Mouse (Mus musculus): ENCODE results near the gene Reck.

Reck gene

DNA sequence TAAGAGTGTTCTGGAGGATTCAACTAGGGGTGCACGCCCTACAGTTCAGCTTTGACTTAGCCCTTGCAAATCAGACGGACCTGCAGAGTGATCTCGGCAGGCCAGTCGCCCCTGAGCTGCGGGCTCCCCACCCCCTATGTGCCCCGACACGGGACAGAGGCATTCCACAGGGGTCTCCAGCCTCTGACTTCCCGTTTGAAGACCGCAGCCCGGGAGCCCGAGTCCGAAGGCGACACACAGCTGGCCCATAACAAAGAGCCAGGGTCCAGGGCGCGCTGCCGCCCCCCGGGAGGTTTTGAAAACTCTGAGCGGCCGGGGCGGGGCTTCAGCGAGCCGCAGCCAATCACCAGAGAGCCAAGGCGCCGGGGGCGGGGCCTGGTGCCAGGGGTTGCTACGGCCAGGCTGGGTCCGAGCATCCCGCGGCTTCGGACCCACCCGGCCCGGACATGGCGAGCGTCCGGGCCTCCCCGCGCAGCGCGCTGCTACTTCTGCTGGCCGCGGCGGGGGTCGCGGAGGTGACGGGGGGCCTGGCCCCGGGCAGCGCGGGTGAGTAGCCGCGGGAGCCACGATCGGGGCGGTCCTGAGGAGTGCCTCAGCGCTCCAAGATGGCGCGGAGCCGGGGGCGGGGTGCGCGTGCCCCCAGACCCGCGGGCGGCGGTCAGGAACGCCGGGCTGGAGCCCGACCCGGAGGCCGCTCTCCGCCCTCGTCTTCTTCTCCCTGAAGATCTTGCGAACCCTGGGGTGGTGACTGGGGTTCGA is at the start of gene Reck:
Gene Reck (plus strand): TSS at position 371 of the 759 bp plus-strand sequence.
- peak; percentile 95 to 96 for DNase-seq

DNA sequence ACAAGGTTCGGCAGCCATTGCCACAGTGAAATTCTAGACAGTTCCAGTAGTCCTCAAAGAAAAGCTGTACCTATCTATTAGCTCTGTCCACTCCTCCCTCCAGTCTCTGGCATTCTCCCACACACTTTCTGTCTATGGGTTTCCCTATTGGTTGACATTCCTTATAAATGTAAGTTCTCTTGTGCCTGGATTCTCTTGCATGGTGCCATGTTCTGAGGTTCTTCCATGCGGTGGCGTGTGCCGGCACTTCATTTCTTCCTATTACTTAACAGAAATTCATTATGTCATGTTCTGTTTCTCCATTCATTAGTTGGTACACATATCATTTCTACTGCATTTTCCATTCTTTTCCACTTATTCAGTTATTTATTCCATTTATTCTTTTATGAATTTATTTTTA is 46.5 kb upstream of the Reck start:
- DNase-seq = no peak

- peak in 1 of 2 experiments; percentile 10 for DNase-seq
Measured at GRCm38 (mm10) chr4:43832031-43832430, 43.3 kb upstream of the Reck start.

GRCm38 (mm10) chr4:43833752-43834151 is 41.6 kb upstream of the Reck start:
- DNase-seq = no peak

GRCm38 (mm10) chr4:43834749-43835148 is 40.6 kb upstream of the Reck start:
- no peak for DNase-seq

GRCm38 (mm10) chr4:43838326-43838725 is 37.0 kb upstream of the Reck start:
- DNase-seq = no peak

- no peak for DNase-seq
Measured at GRCm38 (mm10) chr4:43840101-43840500, 35.2 kb upstream of the Reck start, which contains the start of gene Olfr157. Gene Olfr157, minus strand, starts transcription at chr4:43840201.

- no peak for DNase-seq
Measured at GRCm38 (mm10) chr4:43851265-43851664, 24.1 kb upstream of the Reck start, which contains the start of gene Olfr155. Gene Olfr155, plus strand, starts transcription at chr4:43851565.

GRCm38 (mm10) chr4:43854101-43854500 is 21.2 kb upstream of the Reck start:
- no peak for DNase-seq

GRCm38 (mm10) chr4:43859886-43860285 is 15.4 kb upstream of the Reck start:
- no peak for DNase-seq

DNA sequence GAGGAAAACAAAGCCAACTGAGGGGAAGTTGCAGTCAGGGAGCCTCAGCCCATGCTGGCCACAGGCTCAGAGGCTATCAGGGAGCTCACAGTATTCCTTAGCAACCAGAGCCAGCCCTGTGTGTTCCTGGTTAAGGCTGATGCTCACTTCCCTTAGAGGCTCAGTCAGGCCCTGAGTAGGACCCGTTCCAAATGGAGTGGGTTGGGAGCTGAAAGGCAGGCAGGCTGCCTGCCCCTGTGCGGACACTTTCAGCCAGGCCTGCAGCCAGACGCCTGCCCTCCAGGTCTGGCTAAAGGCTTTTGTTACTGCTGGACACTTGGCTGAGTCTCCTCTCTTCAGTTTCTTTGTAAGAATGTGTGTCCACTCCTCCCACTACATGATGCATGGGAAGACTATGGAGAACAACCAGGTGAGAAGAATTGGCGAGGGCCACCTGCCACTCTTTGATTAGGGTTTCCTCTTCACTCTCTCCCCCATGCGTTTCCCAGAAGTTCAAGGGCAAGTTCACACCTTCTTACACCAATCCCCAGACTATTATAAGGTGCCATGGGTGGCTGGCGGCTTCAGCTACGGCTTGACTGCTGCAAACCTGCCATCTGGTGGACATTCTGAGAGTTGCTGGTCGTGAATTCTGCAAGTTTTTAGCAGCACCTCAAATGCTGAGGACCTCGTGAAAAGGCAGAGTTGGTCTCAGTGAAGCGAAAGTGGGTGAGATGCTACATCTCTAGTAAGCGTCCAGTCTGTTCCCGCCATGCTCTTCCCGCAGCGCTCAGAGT is 14.4 kb upstream of the Reck start:
- peak; percentile 83 to 87 for DNase-seq

GRCm38 (mm10) chr4:43863298-43863697 is 12.0 kb upstream of the Reck start:
- DNase-seq = no peak

GRCm38 (mm10) chr4:43869821-43870220 is 5.5 kb upstream of the Reck start:
- DNase-seq = no peak

GRCm38 (mm10) chr4:43874501-43874900 is 829 bp upstream of the Reck start:
- no peak for DNase-seq

DNA sequence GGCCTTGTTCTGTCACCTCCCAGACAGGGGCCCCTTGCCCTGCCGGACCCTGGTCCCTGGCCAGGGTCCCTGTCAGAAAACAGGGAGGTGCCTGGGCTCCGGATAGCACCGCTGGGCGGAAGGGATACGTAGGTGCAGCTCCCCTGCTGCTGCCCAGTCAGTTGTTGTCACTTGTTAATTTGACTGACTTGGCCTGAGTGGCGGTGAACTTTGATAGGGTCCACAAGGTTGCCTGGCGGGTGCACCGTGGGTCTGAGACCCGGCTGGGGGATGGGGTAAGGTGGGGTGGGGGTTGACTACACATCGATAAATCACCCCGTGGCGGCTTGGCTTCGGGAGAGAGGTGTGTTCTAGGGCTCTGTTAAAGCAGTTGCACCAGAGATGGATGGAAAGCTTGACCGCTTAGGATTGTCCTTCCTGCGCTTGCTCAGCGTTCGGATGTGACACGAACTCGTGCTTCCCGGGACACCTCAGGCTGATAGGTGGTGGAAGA is 635 bp downstream of the Reck start:
- DNase-seq = peak in 1 of 2 experiments; percentile 47

DNA sequence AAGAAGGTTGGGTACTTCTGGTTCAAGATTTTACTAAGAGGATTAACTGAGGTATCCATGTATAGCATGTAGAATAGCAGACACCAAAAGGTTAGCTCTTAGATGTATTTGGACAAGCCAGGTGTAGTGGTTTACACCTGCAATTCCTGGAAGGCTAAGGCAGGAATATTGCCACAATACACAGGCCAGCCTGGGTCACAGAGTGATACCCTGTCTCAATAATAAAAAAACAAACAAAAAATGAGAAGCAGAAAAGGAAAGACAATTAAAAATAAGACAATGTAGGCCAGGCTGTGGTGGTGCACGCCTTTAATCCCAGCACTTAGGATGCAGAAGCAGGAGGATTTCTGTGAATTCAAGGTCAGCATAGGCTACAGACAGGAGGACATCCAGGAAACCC is 1.9 kb downstream of the Reck start:
- DNase-seq = no peak

DNA sequence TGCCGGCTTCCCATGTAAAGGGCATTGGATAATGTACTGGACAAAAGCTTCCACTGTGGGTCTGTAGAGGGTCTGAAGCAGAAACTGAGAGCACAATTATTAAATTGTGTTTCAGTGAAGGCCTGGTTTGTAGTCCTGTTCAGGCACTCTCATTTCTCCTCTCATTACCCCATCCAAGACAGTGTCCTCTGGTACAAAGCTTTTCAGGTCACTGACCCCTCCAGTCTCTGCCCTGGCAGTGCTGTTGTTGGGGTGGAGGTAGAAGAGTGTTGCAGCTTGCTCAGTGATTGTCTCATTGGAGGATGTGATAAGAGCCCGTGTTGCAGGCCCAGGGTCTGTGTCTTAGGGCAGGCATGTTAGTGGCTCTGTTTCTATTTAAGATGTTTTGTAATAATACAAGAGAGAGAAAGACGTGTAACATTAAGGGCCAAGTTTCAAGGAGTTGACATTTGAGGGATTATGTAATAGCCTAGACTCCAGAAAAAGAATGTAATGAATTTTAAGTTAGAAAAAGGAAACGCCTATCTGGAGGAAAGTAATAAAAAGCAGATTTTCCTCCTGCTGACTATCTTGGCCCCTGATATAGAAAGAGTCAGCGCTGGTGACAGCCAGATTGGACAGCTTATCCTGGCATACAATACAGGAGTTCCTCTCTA is 2.9 kb downstream of the Reck start:
- DNase-seq = no peak

DNA sequence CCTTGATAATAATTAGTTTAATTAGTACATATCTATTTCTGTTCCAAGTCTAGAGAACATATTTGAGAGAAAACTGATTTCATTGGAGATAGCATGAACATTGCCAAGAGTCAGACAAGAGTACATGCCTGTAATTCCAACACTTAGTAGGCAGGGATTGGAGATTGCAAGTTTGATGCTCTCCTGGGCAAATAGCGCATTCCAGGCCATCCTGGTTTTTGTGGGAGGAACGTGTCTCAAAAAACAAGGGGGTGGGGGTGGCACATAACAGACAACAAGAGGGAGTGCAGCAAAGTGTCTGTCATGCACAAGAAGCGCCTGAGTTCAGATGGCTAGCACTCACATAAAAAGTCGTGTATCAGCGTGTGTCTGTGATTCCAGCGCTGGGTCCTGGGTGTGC is 4.2 kb downstream of the Reck start:
- DNase-seq = no peak

GRCm38 (mm10) chr4:43884196-43884595 is 8.9 kb downstream of the Reck start:
- DNase-seq = no peak

- no peak for DNase-seq
Measured at GRCm38 (mm10) chr4:43891247-43891646, 15.9 kb downstream of the Reck start.

- no peak for DNase-seq
Measured at GRCm38 (mm10) chr4:43897209-43897608, 21.9 kb downstream of the Reck start.

DNA sequence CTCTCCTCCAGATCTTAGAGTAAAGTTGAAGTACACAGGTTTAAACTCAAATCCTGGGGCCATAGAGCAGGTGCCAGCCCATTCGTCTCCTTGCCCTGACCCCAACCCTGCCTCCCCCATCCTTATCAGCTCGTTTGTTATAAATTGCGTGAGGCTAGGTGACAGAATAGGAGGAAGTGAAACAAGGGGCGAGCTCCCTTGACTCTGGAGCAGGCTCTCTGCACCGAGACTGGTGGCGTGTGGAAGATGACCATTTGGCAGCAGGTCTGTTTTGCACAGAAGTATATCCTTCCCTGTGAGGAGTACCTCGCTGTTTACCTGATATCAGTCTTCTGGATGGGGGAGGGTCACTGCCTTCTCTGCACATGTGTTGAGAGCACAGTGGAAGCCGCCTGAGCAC is 23.9 kb downstream of the Reck start:
- DNase-seq = no peak

DNA sequence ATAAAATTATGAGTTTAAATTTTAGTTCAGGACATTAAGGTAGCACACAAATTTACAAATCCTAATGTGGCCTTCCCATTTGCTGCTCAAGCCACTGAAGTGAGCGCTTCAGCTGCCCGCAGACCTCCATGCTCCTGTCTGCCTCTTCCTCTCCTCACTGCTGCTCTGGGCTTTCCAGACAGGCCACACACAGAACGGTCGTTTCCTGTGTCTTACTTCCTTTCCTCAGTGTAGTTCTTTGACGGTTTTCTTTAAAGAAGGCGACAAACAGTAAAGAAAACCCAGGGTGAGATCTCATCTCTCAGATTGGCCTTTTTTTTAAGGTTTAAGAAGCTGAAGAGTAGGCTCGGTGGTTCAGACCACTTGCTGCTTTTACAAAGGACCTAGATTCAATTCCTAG is 28.4 kb downstream of the Reck start:
- no peak for DNase-seq

Measured in cerebellum, postnatal 10 days (tissue).